Mouse (Mus musculus) hindbrain, embryonic 12.5 days (tissue): ENCODE data around the gene Sptbn4. TPM values are rescaled to one million over a fixed set of nuclear protein-coding genes. Genes with fewer than 3 reads are reported as not detected.

Experiments
- ATAC-seq: fragments of 200-750 bp; cut with Nextera tagmentation; 2 replicates; pipeline ENCODE4 v1.8.0; 2017; ENCODE audit warnings: moderate TSS enrichment; ENCODE audit not compliant: low FRiP score
- H3K27ac ChIP-seq: fragments of 300-500 bp; sonication (generic); 2 replicates; pipeline ENCODE4 v1.5.1; 2016; ENCODE audit warnings: mild to moderate bottlenecking
- H3K27me3 ChIP-seq: fragments of 300-500 bp; sonication (generic); 2 replicates; pipeline ENCODE4 v1.6.1; 2016; ENCODE audit warnings: mild to moderate bottlenecking
- H3K36me3 ChIP-seq: fragments of 300-500 bp; sonication (generic); 2 replicates; pipeline ENCODE4 v1.6.1; 2016; ENCODE audit warnings: mild to moderate bottlenecking
- H3K4me1 ChIP-seq: fragments of 300-500 bp; sonication (generic); 2 replicates; pipeline ENCODE4 v1.6.1; 2016
- H3K4me2 ChIP-seq: fragments of 300-500 bp; sonication (generic); replicated peaks from 2 replicates; pipeline ENCODE4 v1.6.1; 2016; ENCODE audit warnings: mild to moderate bottlenecking
- H3K4me3 ChIP-seq: fragments of 300-500 bp; sonication (generic); 2 replicates; pipeline ENCODE4 v1.5.1; 2016; ENCODE audit warnings: mild to moderate bottlenecking
- H3K9ac ChIP-seq: fragments of 300-500 bp; sonication (generic); 2 replicates; pipeline ENCODE4 v1.6.1; 2016; ENCODE audit warnings: mild to moderate bottlenecking, moderate library complexity
- H3K9me3 ChIP-seq: fragments of 300-500 bp; sonication (generic); replicated peaks from 2 replicates; pipeline ENCODE4 v1.6.1; 2016; ENCODE audit warnings: mild to moderate bottlenecking
- WGBS: fragments of 180-500 bp; shearing (Covaris S2); methylation state at CpG from one replicate; pipeline ENCODE4 v1.1.7; 2016; 5-methylcytosine and 5-hydroxymethylcytosine counted together
- polyA plus RNA-seq: library from polyadenylated mRNA; unstranded; fragments of >200 nt; fragmentation: Nextera tagmentation; extraction: Ambion mirVana; gene quantifications from 2 replicates; pipeline ENCODE4 v1.2.1, GENCODE M21; 2016

The Sptbn4 gene
- polyA plus RNA-seq, 1 experiment from 2014 or later = 1.1 TPM

DNA sequence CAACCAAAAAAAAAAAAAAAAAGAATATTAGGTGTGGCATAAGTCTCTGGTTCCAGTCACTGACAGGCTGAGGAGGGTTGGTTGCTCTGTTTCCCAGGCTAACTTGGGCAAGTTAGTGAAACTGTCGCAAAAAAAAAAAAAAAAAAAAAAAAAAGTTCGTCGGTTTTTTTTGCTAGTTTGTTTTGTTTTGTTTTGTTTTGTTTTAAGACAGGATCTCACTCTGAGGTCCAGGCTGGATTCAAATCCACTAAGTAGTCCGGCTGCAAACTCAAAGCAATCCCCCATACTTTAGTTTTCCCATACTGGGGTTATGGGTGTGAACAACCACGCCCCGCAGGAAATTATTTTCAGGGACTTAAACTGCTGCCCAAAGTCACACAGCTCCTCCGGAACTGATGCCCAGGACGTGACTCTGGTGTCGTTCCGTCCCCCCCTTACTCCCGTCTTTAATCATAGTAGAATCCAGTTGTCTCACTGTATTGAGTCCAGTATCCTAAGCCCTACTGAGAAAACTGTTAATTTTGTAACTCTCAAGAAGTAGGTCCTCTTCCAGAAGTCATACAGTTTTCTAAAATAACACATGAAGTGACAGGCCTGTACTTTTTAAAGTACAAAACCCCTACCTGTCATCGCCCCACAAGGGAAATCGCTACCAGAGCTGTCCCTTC, 38.8 kb upstream of the Sptbn4 start:
- H3K4me1 ChIP-seq = peaks cover 26% of the 10 kb centered on the region
- H3K9me3 ChIP-seq = no peaks in the 10 kb centered on the region
- peak overlapping the region; percentile 73 for H3K4me3 ChIP-seq
- H3K27ac ChIP-seq = peak overlapping the region; percentile 93
- H3K4me2 ChIP-seq = peak overlapping the region; percentile 55
- peak; percentile 21 for ATAC-seq
- no peak overlapping the region; the same call in 1 of the 2 replicates for H3K9ac ChIP-seq
- H3K27me3 ChIP-seq = peaks cover 18% of the 10 kb centered on the region; the same call in 1 of the 2 replicates
- 5% methylated on average over 13 of the region's 13 CpGs for WGBS
- H3K36me3 ChIP-seq = peaks cover 5% of the 10 kb centered on the region; the same call in 1 of the 2 replicates

DNA sequence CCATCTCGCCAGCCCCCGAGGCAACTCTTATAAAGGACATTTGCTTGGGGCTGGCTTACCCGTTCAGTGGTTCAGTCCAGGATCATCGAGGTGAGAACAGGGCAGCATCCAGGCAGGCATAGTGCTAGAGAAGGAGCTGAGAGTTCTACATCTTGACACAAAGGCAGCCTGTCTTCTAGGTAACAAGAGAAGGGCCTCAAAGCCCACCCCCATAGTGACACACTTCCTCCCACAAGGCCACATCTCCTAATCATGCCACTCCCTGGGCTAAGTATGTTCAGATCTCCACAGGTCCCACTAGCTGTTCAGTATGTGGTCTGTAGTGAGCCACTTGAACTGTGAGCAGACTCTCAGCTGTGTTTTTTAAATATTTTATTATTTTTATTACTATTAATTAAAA, 36.4 kb upstream of the Sptbn4 start:
- no peak for ATAC-seq
- peaks cover 17% of the 10 kb centered on the region for H3K4me1 ChIP-seq
- no peak overlapping the region for H3K27ac ChIP-seq
- no peak overlapping the region for H3K4me2 ChIP-seq
- peaks cover 7% of the 10 kb centered on the region; the same call in 1 of the 2 replicates for H3K27me3 ChIP-seq
- H3K36me3 ChIP-seq = no peaks in the 10 kb centered on the region
- H3K9ac ChIP-seq = no peak overlapping the region
- no peaks in the 10 kb centered on the region for H3K9me3 ChIP-seq
- 83% methylated on average over 4 of the region's 4 CpGs for WGBS
- no peak overlapping the region for H3K4me3 ChIP-seq

DNA sequence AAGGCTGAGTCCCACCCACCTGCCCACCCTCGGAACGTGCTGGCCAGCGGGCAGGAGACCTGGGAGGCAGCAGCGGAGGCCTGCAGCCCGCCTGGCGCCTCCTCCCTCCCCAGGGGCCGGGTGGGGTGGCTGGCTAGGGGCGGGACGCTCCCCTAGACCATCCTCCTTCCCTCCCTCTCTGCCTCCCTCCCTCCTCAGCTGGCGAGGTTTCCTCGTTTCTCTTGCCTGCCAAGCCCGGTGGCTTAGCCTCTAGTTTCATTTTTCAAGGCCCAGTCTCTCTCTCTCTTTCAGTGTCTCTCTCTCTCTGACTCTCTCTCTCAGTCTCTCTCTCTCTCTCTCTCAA, 34.1 kb upstream of the Sptbn4 start:
- no peaks in the 10 kb centered on the region for H3K9me3 ChIP-seq
- ATAC-seq = peak; percentile 75
- H3K4me2 ChIP-seq = peak overlapping the region; percentile 63
- peaks cover 6% of the 10 kb centered on the region for H3K4me1 ChIP-seq
- H3K9ac ChIP-seq = peak overlapping the region; percentile 62
- WGBS = 0% methylated on average over 11 of the region's 12 CpGs
- H3K36me3 ChIP-seq = peaks cover 14% of the 10 kb centered on the region; the same call in 1 of the 2 replicates
- peaks cover 6% of the 10 kb centered on the region; the same call in 1 of the 2 replicates for H3K27me3 ChIP-seq
- H3K27ac ChIP-seq = peak overlapping the region; percentile 37; the same call in 1 of the 2 replicates
- H3K4me3 ChIP-seq = peak overlapping the region; percentile 26

DNA sequence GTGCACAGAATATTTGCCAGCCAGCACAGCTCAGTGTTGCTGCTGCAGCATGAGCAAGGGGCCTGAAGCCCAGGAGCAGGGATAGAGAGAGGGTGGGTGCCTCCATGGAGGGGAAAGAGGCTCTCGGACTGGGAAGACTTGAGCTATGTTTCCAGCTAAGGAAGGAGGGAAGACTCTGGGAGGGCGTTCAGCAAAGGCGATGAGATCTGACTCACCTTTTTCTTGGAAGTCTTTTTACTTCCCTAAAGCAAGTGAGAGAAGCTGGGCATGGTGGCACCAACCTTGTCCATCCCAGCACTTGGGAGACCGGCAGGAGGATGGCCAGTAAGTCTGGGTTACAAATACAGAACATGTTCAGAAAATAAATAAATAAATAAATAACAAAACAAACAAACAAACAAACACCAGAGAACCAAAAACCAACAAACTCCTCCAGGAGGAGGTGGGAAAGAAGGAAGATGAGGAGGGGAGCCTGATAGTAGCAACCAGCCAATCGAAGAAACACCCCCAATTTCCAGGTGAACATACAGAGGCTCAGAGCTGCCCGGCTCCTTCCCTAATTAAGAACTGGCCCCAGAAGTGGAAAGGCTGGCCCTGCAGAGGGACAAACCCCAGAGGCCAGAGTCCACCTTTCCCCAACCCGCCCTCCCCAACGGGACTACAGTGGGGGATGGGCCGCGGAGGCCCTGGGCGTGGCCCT, 33.6 kb upstream of the Sptbn4 start:
- peak overlapping the region; percentile 63 for H3K4me2 ChIP-seq
- H3K36me3 ChIP-seq = peaks cover 18% of the 10 kb centered on the region; the same call in 1 of the 2 replicates
- H3K27me3 ChIP-seq = peaks cover 6% of the 10 kb centered on the region; the same call in 1 of the 2 replicates
- no peak for ATAC-seq
- H3K4me3 ChIP-seq = peak overlapping the region; percentile 26
- H3K27ac ChIP-seq = peak overlapping the region; percentile 70
- H3K9me3 ChIP-seq = no peaks in the 10 kb centered on the region
- WGBS = 10% methylated on average over 11 of the region's 11 CpGs
- H3K4me1 ChIP-seq = peaks cover 6% of the 10 kb centered on the region
- peak overlapping the region; percentile 62 for H3K9ac ChIP-seq

DNA sequence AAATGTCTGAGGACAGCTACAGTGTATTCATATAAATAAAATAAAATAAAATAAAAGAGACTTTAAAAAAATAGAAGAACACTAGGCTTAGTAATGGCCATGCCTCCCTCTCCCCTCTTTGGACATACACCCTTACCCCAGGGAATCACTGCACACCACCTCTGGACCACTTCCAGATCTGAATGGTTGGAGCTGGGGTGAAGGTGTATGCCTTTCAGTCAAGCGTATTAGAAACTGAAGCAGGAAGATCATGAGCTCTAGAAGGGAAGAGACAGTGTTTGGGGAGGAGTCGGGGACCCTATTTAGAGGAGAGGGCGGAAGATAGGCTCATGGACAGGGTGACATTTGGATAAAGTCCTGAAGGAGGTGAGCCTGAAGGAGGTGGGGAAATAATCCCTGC, 33.0 kb upstream of the Sptbn4 start:
- peaks cover 3% of the 10 kb centered on the region; the same call in 1 of the 2 replicates for H3K27me3 ChIP-seq
- peaks cover 21% of the 10 kb centered on the region; the same call in 1 of the 2 replicates for H3K36me3 ChIP-seq
- peak overlapping the region; percentile 70 for H3K27ac ChIP-seq
- no peak overlapping the region for H3K9ac ChIP-seq
- H3K9me3 ChIP-seq = no peaks in the 10 kb centered on the region
- WGBS = 73% methylated on average over 3 of the region's 3 CpGs
- no peak overlapping the region for H3K4me2 ChIP-seq
- ATAC-seq = no peak
- H3K4me3 ChIP-seq = no peak overlapping the region
- H3K4me1 ChIP-seq = peaks cover 9% of the 10 kb centered on the region

GRCm38 (mm10) chr7:27479750-27480149, 32.3 kb upstream of the Sptbn4 start:
- Histone ChIP-seq H3K36me3 (peaks cover 21% of the 10 kb centered on the region; the same call in 1 of the 2 replicates), H3K4me2 (no peak overlapping the region), H3K27ac (no peak overlapping the region), H3K4me3 (no peak overlapping the region), H3K9me3 (no peaks in the 10 kb centered on the region), H3K27me3 (no peaks in the 10 kb centered on the region), H3K4me1 (peaks cover 14% of the 10 kb centered on the region), H3K9ac (no peak overlapping the region)
- WGBS = 75% methylated on average over 1 of the region's 1 CpGs
- no peak for ATAC-seq

- ATAC-seq = no peak
- Histone ChIP-seq H3K27ac (no peak overlapping the region), H3K4me2 (no peak overlapping the region), H3K4me1 (peaks cover 14% of the 10 kb centered on the region), H3K9ac (no peak overlapping the region), H3K4me3 (no peak overlapping the region), H3K27me3 (no peaks in the 10 kb centered on the region), H3K36me3 (peaks cover 21% of the 10 kb centered on the region; the same call in 1 of the 2 replicates), H3K9me3 (no peaks in the 10 kb centered on the region)
- WGBS = 86% methylated on average over 7 of the region's 7 CpGs
These were observed 31.1 kb upstream of the Sptbn4 start for GRCm38 (mm10) chr7:27478561-27478960.

GRCm38 (mm10) chr7:27476098-27476635, 28.7 kb upstream of the Sptbn4 start:
- H3K4me3 ChIP-seq = no peak overlapping the region
- H3K36me3 ChIP-seq = peaks cover 21% of the 10 kb centered on the region; the same call in 1 of the 2 replicates
- H3K27me3 ChIP-seq = no peaks in the 10 kb centered on the region
- WGBS = 96% methylated on average over 14 of the region's 14 CpGs
- H3K4me1 ChIP-seq = peaks cover 11% of the 10 kb centered on the region
- H3K4me2 ChIP-seq = no peak overlapping the region
- H3K27ac ChIP-seq = no peak overlapping the region
- 0 out of 2 replicates have a peak overlapping the region, but pooled peaks have one; percentile 23 for H3K9ac ChIP-seq
- H3K9me3 ChIP-seq = no peaks in the 10 kb centered on the region
- no peak for ATAC-seq

- Histone ChIP-seq H3K4me3 (no peak overlapping the region), H3K9ac (0 out of 2 replicates have a peak overlapping the region, but pooled peaks have one; percentile 23), H3K4me2 (no peak overlapping the region), H3K27ac (no peak overlapping the region), H3K36me3 (peaks cover 21% of the 10 kb centered on the region; the same call in 1 of the 2 replicates), H3K9me3 (no peaks in the 10 kb centered on the region), H3K27me3 (no peaks in the 10 kb centered on the region), H3K4me1 (peaks cover 11% of the 10 kb centered on the region)
- WGBS = 89% methylated on average over 2 of the region's 2 CpGs
- no peak for ATAC-seq
These were observed 28.1 kb upstream of the Sptbn4 start for GRCm38 (mm10) chr7:27475596-27475995.

DNA sequence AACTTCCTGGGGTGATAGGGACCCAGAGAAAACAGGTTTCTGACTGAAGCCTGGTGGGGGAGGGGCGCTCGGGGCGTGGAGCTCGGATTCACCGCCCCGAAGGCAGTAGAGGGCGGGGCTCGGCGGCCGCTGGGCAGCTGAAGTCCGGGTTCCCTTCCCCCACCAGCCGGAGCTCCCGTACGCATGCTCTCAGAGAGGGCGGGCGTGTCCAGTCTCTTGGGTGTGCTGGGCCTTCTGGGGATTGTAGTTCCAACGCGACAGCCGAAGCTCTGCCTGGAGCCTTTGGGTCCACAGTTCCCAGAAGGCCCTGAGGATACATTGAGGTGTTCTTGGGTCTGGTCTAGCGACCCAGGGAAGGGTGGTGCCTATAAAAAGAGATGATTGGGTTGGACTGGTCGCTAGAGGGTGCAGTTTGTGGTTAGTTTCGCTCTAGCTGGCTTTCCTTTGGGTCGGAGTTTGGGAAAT, 27.0 kb upstream of the Sptbn4 start:
- peak; percentile 87 for ATAC-seq
- under 1% methylated on average over 23 of the region's 23 CpGs for WGBS
- H3K27ac ChIP-seq = peak overlapping the region; percentile 92
- peak overlapping the region; percentile 75 for H3K4me2 ChIP-seq
- no peaks in the 10 kb centered on the region for H3K9me3 ChIP-seq
- peak overlapping the region; percentile 71 for H3K4me3 ChIP-seq
- peaks cover 11% of the 10 kb centered on the region for H3K4me1 ChIP-seq
- H3K36me3 ChIP-seq = peaks cover 21% of the 10 kb centered on the region; the same call in 1 of the 2 replicates
- no peaks in the 10 kb centered on the region for H3K27me3 ChIP-seq
- H3K9ac ChIP-seq = peak overlapping the region; percentile 69

DNA sequence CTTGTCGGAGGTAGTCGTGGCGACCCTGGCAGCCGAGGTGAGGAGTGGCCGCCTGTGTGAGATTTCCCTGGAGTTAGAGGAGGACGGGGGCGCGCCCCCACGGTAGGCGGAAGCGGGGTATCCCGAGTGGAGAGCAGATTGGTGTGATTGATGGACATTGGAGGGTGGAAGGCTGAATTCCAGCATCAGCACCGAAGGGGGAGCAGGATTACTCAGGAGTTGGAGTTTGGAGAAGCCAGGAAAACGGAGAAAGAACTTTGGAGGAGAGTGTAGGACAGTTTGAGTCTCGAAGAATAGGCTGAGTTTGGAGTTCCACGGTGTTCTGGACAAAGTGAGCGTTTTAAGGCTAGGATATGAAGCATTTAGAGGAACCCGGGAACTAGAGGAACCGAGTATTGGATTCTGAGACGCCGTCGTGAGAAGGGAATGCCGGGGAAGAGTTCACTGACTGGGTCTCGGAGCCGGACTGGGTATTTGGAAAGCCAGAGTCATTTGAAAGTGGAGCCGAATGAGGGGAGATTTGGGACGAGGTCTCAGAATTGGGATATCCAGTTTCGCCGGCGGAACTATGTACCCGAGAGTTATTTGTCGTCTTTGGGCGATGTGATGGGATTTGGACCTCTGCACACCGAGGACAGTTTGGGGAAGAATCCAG, 26.5 kb upstream of the Sptbn4 start:
- under 1% methylated on average over 34 of the region's 34 CpGs for WGBS
- H3K4me1 ChIP-seq = peaks cover 11% of the 10 kb centered on the region
- H3K4me2 ChIP-seq = peak overlapping the region; percentile 75
- no peaks in the 10 kb centered on the region for H3K27me3 ChIP-seq
- H3K27ac ChIP-seq = peak overlapping the region; percentile 92
- H3K9me3 ChIP-seq = no peaks in the 10 kb centered on the region
- ATAC-seq = peak; percentile 1; the same call in 1 of the 2 replicates
- peaks cover 21% of the 10 kb centered on the region; the same call in 1 of the 2 replicates for H3K36me3 ChIP-seq
- peak overlapping the region; percentile 69 for H3K9ac ChIP-seq
- peak overlapping the region; percentile 71 for H3K4me3 ChIP-seq
